Mouse (Mus musculus) MEL (cell line): ENCODE data around the gene Gm20696. TPM values are rescaled to one million over a fixed set of nuclear protein-coding genes. Genes with fewer than 3 reads are reported as not detected.
A peak's percentile ranks its signal among the peaks of the same experiment; 100 is the strongest.

Source experiments
- DNase-seq: peaks from one replicate; pipeline ENCODE4 v3.0.0; 2011; ENCODE audit warnings: low read depth, low spot score
- H3K27ac ChIP-seq: 2 replicates; pipeline ENCODE4 v1.5.1; 2012; ENCODE audit warnings: low read depth, mild to moderate bottlenecking, control low read depth, low read length, moderate library complexity; ENCODE audit not compliant: control insufficient read depth
- H3K27me3 ChIP-seq, 2 experiments: fragments of 150-350 bp in 1 of 2; sonication (generic) in 1 of 2; 2 replicates each; pipeline ENCODE4 v1.6.1; 2012; ENCODE audit warnings: low read length in 2 of 2, mild to moderate bottlenecking in 2 of 2, improper control_type of control experiment in 1 of 2, moderate library complexity in 1 of 2; ENCODE audit not compliant: insufficient read depth in 2 of 2, control insufficient read depth in 1 of 2
- H3K36me3 ChIP-seq, 2 experiments: 2 replicates each; pipeline ENCODE4 v1.6.1; 2012 to 2014; ENCODE audit warnings: low read length in 2 of 2, improper control_type of control experiment in 1 of 2, inconsistent platforms in 1 of 2, mild to moderate bottlenecking in 1 of 2; ENCODE audit not compliant: insufficient read depth in 2 of 2, control insufficient read depth in 1 of 2
- H3K4me1 ChIP-seq, 2 experiments: fragments of 150-350 bp in 1 of 2; sonication (generic) in 1 of 2; 2 replicates each; pipeline ENCODE4 v1.6.1; 2012; ENCODE audit warnings: low read length in 2 of 2, improper control_type of control experiment in 1 of 2, mild to moderate bottlenecking in 1 of 2; ENCODE audit not compliant: insufficient read depth in 2 of 2, control insufficient read depth in 1 of 2
- H3K4me3 ChIP-seq, 2 experiments: fragments of 150-350 bp in 1 of 2; sonication (generic) in 1 of 2; 2 replicates each; pipeline ENCODE4 v1.5.1; 2012; ENCODE audit warnings: low read depth in 2 of 2, low read length in 2 of 2, mild to moderate bottlenecking in 2 of 2, moderate library complexity in 2 of 2, control low read depth in 1 of 2, improper control_type of control experiment in 1 of 2; ENCODE audit not compliant: control insufficient read depth in 1 of 2, insufficient read depth in 1 of 2
- H3K79me2 ChIP-seq: 2 replicates; pipeline ENCODE4 v1.6.1; 2012; ENCODE audit warnings: mild to moderate bottlenecking, low read length, moderate library complexity; ENCODE audit not compliant: control insufficient read depth, poor library complexity, insufficient read depth
- H3K9ac ChIP-seq: 2 replicates; pipeline ENCODE4 v1.6.1; 2012; ENCODE audit warnings: low read depth, mild to moderate bottlenecking, control low read depth, low read length, moderate library complexity; ENCODE audit not compliant: control insufficient read depth, poor library complexity, severe bottlenecking
- H3K9me3 ChIP-seq: fragments of 150-350 bp; sonication (generic); replicated peaks from 2 replicates; pipeline ENCODE4 v1.6.1; 2012; ENCODE audit warnings: mild to moderate bottlenecking, low read length, improper control_type of control experiment, moderate library complexity; ENCODE audit not compliant: insufficient read depth
- BHLHE40 ChIP-seq: IDR thresholded peaks from 2 replicates; pipeline ENCODE4 v1.6.1; 2012; ENCODE audit warnings: low read depth, mild to moderate bottlenecking, inconsistent platforms, low read length, improper control_type of control experiment, borderline replicate concordance
- CHD2 ChIP-seq: IDR thresholded peaks from 2 replicates; pipeline ENCODE4 v1.6.1; 2011; ENCODE audit warnings: low read length, improper control_type of control experiment
- EP300 ChIP-seq, 2 experiments: IDR thresholded peaks; 2 replicates each; pipeline ENCODE4 v1.6.1; 2011; ENCODE audit warnings: improper control_type of control experiment in 2 of 2, low read length in 2 of 2, low read depth in 1 of 2, mild to moderate bottlenecking in 1 of 2
- ETS1 ChIP-seq: IDR thresholded peaks from 2 replicates; pipeline ENCODE4 v1.6.1; 2012; ENCODE audit warnings: low read depth, mild to moderate bottlenecking, inconsistent platforms, low read length, improper control_type of control experiment, moderate library complexity
- HCFC1 ChIP-seq: IDR thresholded peaks from 2 replicates; pipeline ENCODE4 v1.6.1; 2012; ENCODE audit warnings: low read depth, mild to moderate bottlenecking, inconsistent platforms, low read length, improper control_type of control experiment, moderate library complexity
- JUND ChIP-seq: IDR thresholded peaks from 2 replicates; pipeline ENCODE4 v1.6.1; 2011; ENCODE audit warnings: low read depth, mild to moderate bottlenecking, improper control_type of control experiment, low read length
- KAT2A ChIP-seq: conservative IDR thresholded peaks from 2 replicates; pipeline ENCODE4 v1.6.1; 2012; ENCODE audit warnings: low read depth, low read length, improper control_type of control experiment, inconsistent platforms
- MAFK ChIP-seq: IDR thresholded peaks from 2 replicates; pipeline ENCODE4 v1.6.1; 2011; ENCODE audit warnings: low read depth, mild to moderate bottlenecking, low read length, improper control_type of control experiment, borderline replicate concordance
- MAX ChIP-seq: IDR thresholded peaks from 2 replicates; pipeline ENCODE4 v1.6.1; 2011; ENCODE audit warnings: low read length, improper control_type of control experiment
- MXI1 ChIP-seq: IDR thresholded peaks from 2 replicates; pipeline ENCODE4 v1.6.1; 2011; ENCODE audit warnings: mild to moderate bottlenecking, low read depth, low read length, improper control_type of control experiment
- MYC ChIP-seq: IDR thresholded peaks from 2 replicates; pipeline ENCODE4 v1.6.1; 2011; ENCODE audit warnings: low read depth, mild to moderate bottlenecking, low read length, improper control_type of control experiment, moderate library complexity
- NELFE ChIP-seq: IDR thresholded peaks from 2 replicates; pipeline ENCODE4 v1.6.1; 2011; ENCODE audit warnings: low read depth, low read length, improper control_type of control experiment
- POLR2A ChIP-seq, 2 experiments: IDR thresholded peaks; 2 replicates each; pipeline ENCODE4 v1.6.1; 2011 to 2012; ENCODE audit warnings: low read length in 2 of 2, mild to moderate bottlenecking in 2 of 2, control low read depth in 1 of 2, improper control_type of control experiment in 1 of 2, low read depth in 1 of 2, moderate library complexity in 1 of 2; ENCODE audit not compliant: control insufficient read depth in 1 of 2, insufficient read depth in 1 of 2, poor library complexity in 1 of 2
- POLR2AphosphoS5 ChIP-seq: IDR thresholded peaks from 2 replicates; pipeline ENCODE4 v1.6.1; 2012; ENCODE audit warnings: low read depth, borderline replicate concordance, mild to moderate bottlenecking, inconsistent platforms, low read length, moderate library complexity, mixed read lengths
- RAD21 ChIP-seq: IDR thresholded peaks from 2 replicates; pipeline ENCODE4 v1.6.1; 2011; ENCODE audit warnings: mild to moderate bottlenecking, low read depth, low read length, improper control_type of control experiment
- SIN3A ChIP-seq: IDR thresholded peaks from 2 replicates; pipeline ENCODE4 v1.6.1; 2012; ENCODE audit warnings: low read length, improper control_type of control experiment, inconsistent platforms
- TAL1 ChIP-seq: IDR thresholded peaks from 2 replicates; pipeline ENCODE4 v1.6.1; 2012; ENCODE audit warnings: mild to moderate bottlenecking, inconsistent platforms, low read length, moderate library complexity, mixed read lengths
- TCF12 ChIP-seq: IDR thresholded peaks from 2 replicates; pipeline ENCODE4 v1.6.1; 2014; ENCODE audit warnings: low read depth, mild to moderate bottlenecking, inconsistent platforms, low read length, improper control_type of control experiment, moderate library complexity
- USF1 ChIP-seq: IDR thresholded peaks from 2 replicates; pipeline ENCODE4 v1.6.1; 2014; ENCODE audit warnings: low read depth, mild to moderate bottlenecking, inconsistent platforms, low read length, improper control_type of control experiment, moderate library complexity
- ZNF384 ChIP-seq: IDR thresholded peaks from 2 replicates; pipeline ENCODE4 v1.6.1; 2012; ENCODE audit warnings: low read depth, mild to moderate bottlenecking, inconsistent platforms, low read length, improper control_type of control experiment
- polyA plus RNA-seq, 2 experiments: library from polyadenylated mRNA; stranded (reverse) in 1 of 2; unstranded in 1 of 2; fragments of >175 nt in 1 of 2; fragments of >200 nt in 1 of 2; gene quantifications; 2 replicates each; pipeline versions ENCODE4 v1.2.1 to v1.2.4; 2012; ENCODE audit warnings: low replicate concordance in 2 of 2, low read depth in 1 of 2; ENCODE audit not compliant: insufficient read length in 2 of 2, insufficient read depth in 1 of 2, missing spikeins in 1 of 2
- total RNA-seq: library from RNA; depleted of rRNA; stranded (reverse); fragments of 300-350 nt; gene quantifications from 2 replicates; pipeline ENCODE4 v1.2.3, GENCODE M21; 2012

Gm20696 gene
- total and polyA plus RNA-seq, 3 experiments: 0.07 to 0.39 TPM; not detected in 1

- DNase-seq: peak; percentile 90
- H3K27me3 ChIP-seq: no peaks in the 10 kb centered on the region
- peak overlapping the region; percentile 84 for H3K27ac ChIP-seq
- TF ChIP-seq MAX (peak; percentile 96), BHLHE40 (peak; percentile 96), MYC (peak; percentile 97), SIN3A (peak; percentile 71), HCFC1 (0 out of 2 replicates have a peak, but pooled peaks have one; percentile 11), POLR2AphosphoS5 (no peak), TCF12 (peak; percentile 55), USF1 (peak; percentile 75), EP300 (IDR thresholded peaks at IDR 0.05; ENCODE audit: low read depth in 1 of 2, low read length in 2 of 2) (peak; percentile 23 to 39; a peak in 2 of 4 replicates), ETS1 (peak; percentile 61), JUND (no peak), MXI1 (peak; percentile 94), NELFE (no peak)
- no peaks in the 10 kb centered on the region; the same call in 1 of the 2 replicates for H3K79me2 ChIP-seq
- no peaks in the 10 kb centered on the region for H3K9me3 ChIP-seq
- H3K4me1 ChIP-seq: peaks cover 16 to 25% of the 10 kb centered on the region in 2 experiments; a peak in 3 of 4 replicates
- peaks cover 0 to 20% of the 10 kb centered on the region in 2 experiments; a peak in 2 of 4 replicates for H3K36me3 ChIP-seq
- H3K9ac ChIP-seq: peak overlapping the region; percentile 56
- peak overlapping the region in 1 of 2 experiments; percentile 9; a peak in 1 of 4 replicates for H3K4me3 ChIP-seq
Observed at GRCm38 (mm10) chr6:99388741-99389675, 277.6 kb downstream of the Gm20696 start.

- no peaks in the 10 kb centered on the region; the same call in 1 of the 2 replicates for H3K79me2 ChIP-seq
- H3K4me3 ChIP-seq: no peak overlapping the region
- H3K27ac ChIP-seq: peak overlapping the region; percentile 84
- no peak for TF ChIP-seq CHD2
- no peak for TF ChIP-seq KAT2A
- TF ChIP-seq POLR2A (IDR thresholded peaks at IDR 0.05; ENCODE audit: control insufficient read depth in 1 of 2, insufficient read depth in 1 of 2, low read depth in 1 of 2, low read length in 2 of 2, poor library complexity in 1 of 2): no peak
- TF ChIP-seq RAD21: no peak
- TF ChIP-seq USF1: no peak
- TF ChIP-seq MAFK: no peak
- TF ChIP-seq TAL1: no peak
- TF ChIP-seq ZNF384: no peak
- no peak for TF ChIP-seq POLR2AphosphoS5
- TF ChIP-seq, all 39 proteins: peak for 0
- Histone ChIP-seq H3K9ac (peak overlapping the region; percentile 56), H3K36me3 (peaks cover 0 to 20% of the 10 kb centered on the region in 2 experiments; a peak in 2 of 4 replicates), H3K9me3 (no peaks in the 10 kb centered on the region), H3K27me3 (no peaks in the 10 kb centered on the region), H3K4me1 (peaks cover 16 to 25% of the 10 kb centered on the region in 2 experiments; a peak in 3 of 4 replicates)
- no peak for DNase-seq
Observed at GRCm38 (mm10) chr6:99388023-99388422, 278.6 kb downstream of the Gm20696 start.
